Mouse (Mus musculus) C2C12 (cell line): Measurements from ENCODE around the gene Magel2.

Experiments used
- CEBPB ChIP-seq: IDR thresholded peaks from one replicate; pipeline ENCODE4 v1.6.1; 2011; ENCODE audit warnings: low read depth, mild to moderate bottlenecking, control low read depth, moderate library complexity
- CTCF ChIP-seq: IDR thresholded peaks from one replicate; pipeline ENCODE4 v1.5.1; 2011; ENCODE audit not compliant: control insufficient read depth, insufficient read depth, insufficient read length
- MAX ChIP-seq: IDR thresholded peaks from one replicate; pipeline ENCODE4 v1.6.1; 2011; ENCODE audit warnings: mild to moderate bottlenecking, control low read depth
- MYOD1 ChIP-seq: IDR thresholded peaks from one replicate; pipeline ENCODE4 v1.6.1; 2011; ENCODE audit warnings: low read depth; ENCODE audit not compliant: control insufficient read depth, insufficient read length
- USF1 ChIP-seq: IDR thresholded peaks from one replicate; pipeline ENCODE4 v1.6.1; 2011; ENCODE audit warnings: low read depth, mild to moderate bottlenecking, control low read depth, moderate library complexity

DNA sequence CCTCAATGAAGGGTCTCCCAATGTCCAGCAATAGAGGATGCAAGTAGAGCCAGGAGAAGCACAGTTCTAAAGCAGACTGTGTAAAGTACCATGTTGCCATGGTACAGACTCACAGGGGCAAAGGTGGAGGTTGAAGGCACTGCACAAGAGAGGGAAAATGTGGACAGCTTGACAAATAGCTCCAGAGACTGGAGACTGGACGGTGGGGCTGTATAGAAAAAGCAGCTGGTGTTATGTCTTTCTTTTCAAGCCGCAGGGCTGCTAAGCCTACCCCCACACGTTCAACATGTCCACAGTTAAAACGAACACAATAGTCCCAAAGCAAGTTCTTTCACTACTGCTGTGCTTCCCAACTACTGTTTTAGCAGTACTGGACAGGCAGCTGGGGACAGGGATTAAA lies 46.4 kb downstream of the Magel2 start:
- TF ChIP-seq CTCF = no peak
- TF ChIP-seq USF1 = no peak
- TF ChIP-seq CEBPB = no peak
- TF ChIP-seq MYOD1 = no peak
- TF ChIP-seq MAX = no peak
